Mouse (Mus musculus): ENCODE measurements around the gene Rhot2.
"Not testable (repeated sequence)": the region's sequence is repeated elsewhere in the genome, so short reads cannot be mapped to it uniquely, and the experiment has no call there.

GRCm38 (mm10) chr17:25871566-25871965 is 26.9 kb upstream of the Rhot2 start:
- TF ChIP-seq POLR2A (IDR thresholded peaks at IDR 0.05; ENCODE audit: low read depth, low read length); CTCF (IDR thresholded peaks at IDR 0.05; ENCODE audit: extremely low read depth, insufficient read depth, insufficient read length, insufficient replicate concordance): not testable (repeated sequence)

Measured in spleen, adult 2 months (tissue).